Mouse (Mus musculus) olfactory bulb, adult 2 months (tissue): ENCODE results near the gene 1810013L24Rik.

Experiments used
- CTCF ChIP-seq: fragments of 200-500 bp; IDR thresholded peaks from 2 replicates; pipeline ENCODE4 v1.5.1; 2012; ENCODE audit warnings: low read depth, mild to moderate bottlenecking, low read length, moderate library complexity; ENCODE audit not compliant: insufficient read depth
- POLR2A ChIP-seq: fragments of 200-500 bp; IDR thresholded peaks from 2 replicates; pipeline ENCODE4 v1.6.1; 2012; ENCODE audit warnings: mild to moderate bottlenecking, low read depth, low read length, moderate library complexity; ENCODE audit not compliant: insufficient read depth

- TF ChIP-seq CTCF (no peak), POLR2A (no peak)
Observed at GRCm38 (mm10) chr16:8868506-8868905, 38.6 kb downstream of the 1810013L24Rik start.
